Mouse (Mus musculus): Measurements from ENCODE around the gene Oaz2. TPM values are rescaled to one million over a fixed set of nuclear protein-coding genes. Genes with fewer than 3 reads are reported as not detected.

Oaz2 gene
- 75.1 TPM for polyA plus RNA-seq (2014; fragmentation: Illumina TruSeq; extraction: RNeasy Lipid Tissue Mini Kit (QIAGEN cat#74804); ENCODE audit: low read depth, low replicate concordance)

GRCm38 (mm10) chr9:65667701-65668100 is at the start of gene Oaz2:
Oaz2 (plus strand) TSS chr9:65668001.

DNA sequence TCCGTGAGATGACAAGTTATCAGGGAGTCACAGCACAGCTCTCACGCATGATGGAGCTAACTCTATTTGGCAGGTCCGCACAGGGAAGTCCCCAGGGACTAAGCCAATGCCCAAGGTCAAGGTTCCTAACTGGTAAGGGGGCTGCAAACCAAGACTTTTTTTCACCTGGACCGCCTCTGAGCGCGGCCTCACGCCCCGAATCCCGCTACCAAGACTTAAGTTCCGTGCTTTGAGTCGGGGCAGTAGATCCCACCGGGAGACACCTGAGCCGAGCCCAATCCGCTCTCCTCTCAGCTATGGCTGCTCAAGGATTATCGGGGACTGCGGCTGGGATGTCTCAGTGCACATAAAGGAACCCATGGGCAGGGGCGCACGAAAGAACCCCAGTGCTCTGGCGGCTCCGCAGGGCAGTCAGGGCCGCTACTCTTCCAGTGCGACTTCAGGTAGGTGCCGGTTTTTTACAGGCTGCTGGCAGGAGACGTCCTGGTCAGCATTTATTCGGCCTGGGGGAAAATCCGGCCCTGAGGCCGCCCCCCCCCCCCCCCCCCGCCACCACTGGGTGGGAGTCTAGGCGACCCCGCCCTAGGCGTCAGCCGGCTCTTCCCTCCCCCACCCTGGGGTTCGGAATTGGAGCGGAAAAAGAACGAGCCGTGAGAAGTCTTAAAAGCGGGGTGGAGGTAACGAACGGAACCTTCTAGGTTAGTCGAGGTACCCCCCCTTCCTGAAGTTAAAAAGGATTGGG is 38.6 kb upstream of the Oaz2 start, which contains the start of gene Rbpms2:
Gene Rbpms2, plus strand, starts transcription at position 624 of the 742 bp plus-strand sequence.

Other genes with a start within 250 kb of the Oaz2 start
- gene Slc51b, start 245.0 kb upstream of the Oaz2 start, polyA plus RNA-seq (2014; fragmentation: Illumina TruSeq; extraction: RNeasy Lipid Tissue Mini Kit (QIAGEN cat#74804); ENCODE audit: low read depth, low replicate concordance), result 0.34 TPM
- gene Mtfmt, start 232.2 kb upstream of the Oaz2 start, polyA plus RNA-seq (2014; fragmentation: Illumina TruSeq; extraction: RNeasy Lipid Tissue Mini Kit (QIAGEN cat#74804); ENCODE audit: low read depth, low replicate concordance), result 8.8 TPM
- gene Spg21, start 207.1 kb upstream of the Oaz2 start, polyA plus RNA-seq (2014; fragmentation: Illumina TruSeq; extraction: RNeasy Lipid Tissue Mini Kit (QIAGEN cat#74804); ENCODE audit: low read depth, low replicate concordance), result 38.5 TPM
- not detected for gene Ankdd1a, start 147.8 kb upstream of the Oaz2 start, polyA plus RNA-seq (2014; fragmentation: Illumina TruSeq; extraction: RNeasy Lipid Tissue Mini Kit (QIAGEN cat#74804); ENCODE audit: low read depth, low replicate concordance)
- gene Plekho2, start 88.0 kb upstream of the Oaz2 start, polyA plus RNA-seq (2014; fragmentation: Illumina TruSeq; extraction: RNeasy Lipid Tissue Mini Kit (QIAGEN cat#74804); ENCODE audit: low read depth, low replicate concordance), result 17.9 TPM
- gene Pif1, start 80.8 kb upstream of the Oaz2 start, polyA plus RNA-seq (2014; fragmentation: Illumina TruSeq; extraction: RNeasy Lipid Tissue Mini Kit (QIAGEN cat#74804); ENCODE audit: low read depth, low replicate concordance), result 0.28 TPM
- 2.7 TPM for gene Rbpms2, start 38.4 kb upstream of the Oaz2 start, polyA plus RNA-seq (2014; fragmentation: Illumina TruSeq; extraction: RNeasy Lipid Tissue Mini Kit (QIAGEN cat#74804); ENCODE audit: low read depth, low replicate concordance)
- 11.2 TPM for gene Zfp609, start 159.6 kb downstream of the Oaz2 start, polyA plus RNA-seq (2014; fragmentation: Illumina TruSeq; extraction: RNeasy Lipid Tissue Mini Kit (QIAGEN cat#74804); ENCODE audit: low read depth, low replicate concordance)
- gene Pclaf, start 222.2 kb downstream of the Oaz2 start, polyA plus RNA-seq (2014; fragmentation: Illumina TruSeq; extraction: RNeasy Lipid Tissue Mini Kit (QIAGEN cat#74804); ENCODE audit: low read depth, low replicate concordance), result 3.9 TPM
- gene Trip4, start 240.8 kb downstream of the Oaz2 start, polyA plus RNA-seq (2014; fragmentation: Illumina TruSeq; extraction: RNeasy Lipid Tissue Mini Kit (QIAGEN cat#74804); ENCODE audit: low read depth, low replicate concordance), result 55.3 TPM
- 66.4 TPM for gene Csnk1g1, start 240.9 kb downstream of the Oaz2 start, polyA plus RNA-seq (2014; fragmentation: Illumina TruSeq; extraction: RNeasy Lipid Tissue Mini Kit (QIAGEN cat#74804); ENCODE audit: low read depth, low replicate concordance)